Mouse (Mus musculus): Measurements from ENCODE around the gene AI597479.

- TF ChIP-seq POLR2A (IDR thresholded peaks at IDR 0.05; ENCODE audit: borderline replicate concordance, insufficient read depth, low read length) (peak; percentile 51; the same call in 1 of the 2 replicates), CTCF (IDR thresholded peaks at IDR 0.05; ENCODE audit: borderline replicate concordance, insufficient read depth, low read depth, low read length) (no peak)
Observed at GRCm38 (mm10) chr1:43092056-43093015, 6.2 kb upstream of the AI597479 start.

Data from cerebellum, adult 2 months (tissue).